Mouse (Mus musculus) megakaryocyte, embryonic 14.5 days (primary cell): ENCODE data around the gene Prkd2.

Experiments used
- FLI1 ChIP-seq: IDR thresholded peaks from 2 replicates; pipeline ENCODE4 v1.6.1; 2012; ENCODE audit warnings: low read length, inconsistent platforms, mixed read lengths
- GATA1 ChIP-seq: IDR thresholded peaks from 3 replicates; pipeline ENCODE4 v1.6.1; 2012; ENCODE audit warnings: mixed read lengths, low read length, inconsistent platforms, borderline replicate concordance

- no peak for TF ChIP-seq GATA1
- TF ChIP-seq FLI1: no peak
Observed at GRCm38 (mm10) chr7:16900526-16900925, 57.8 kb downstream of the Prkd2 start.
